Mouse (Mus musculus): ENCODE measurements around the gene 4930562C15Rik. TPM values are rescaled to one million over a fixed set of nuclear protein-coding genes. Genes with fewer than 3 reads are reported as not detected.

Gene 4930562C15Rik
- not detected for polyA plus RNA-seq (2014; fragmentation: Illumina TruSeq; extraction: RNeasy Lipid Tissue Mini Kit (QIAGEN cat#74804); ENCODE audit: low read depth, low replicate concordance)

DNA sequence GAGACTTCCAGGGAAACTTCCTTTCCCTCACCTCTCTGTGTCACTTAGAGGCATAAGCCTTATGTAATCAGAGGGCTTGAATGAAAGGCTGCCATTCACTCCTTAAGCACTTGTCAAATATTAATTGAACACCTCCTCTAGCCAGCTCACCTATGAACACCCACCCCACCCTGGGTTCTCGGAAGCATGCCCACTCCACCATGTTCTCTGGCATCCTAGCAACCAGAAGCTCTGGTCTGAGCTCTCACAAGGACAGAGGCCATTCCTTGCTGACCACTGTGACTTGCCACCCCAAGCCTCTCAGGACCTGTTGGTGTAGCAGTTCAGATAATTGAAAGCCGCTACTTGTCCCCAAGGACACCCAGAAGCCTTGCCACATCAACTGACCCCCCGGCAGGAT lies at the start of gene 4930562C15Rik:
Gene 4930562C15Rik (plus strand): TSS at position 226 of the 400 bp plus-strand sequence.

DNA sequence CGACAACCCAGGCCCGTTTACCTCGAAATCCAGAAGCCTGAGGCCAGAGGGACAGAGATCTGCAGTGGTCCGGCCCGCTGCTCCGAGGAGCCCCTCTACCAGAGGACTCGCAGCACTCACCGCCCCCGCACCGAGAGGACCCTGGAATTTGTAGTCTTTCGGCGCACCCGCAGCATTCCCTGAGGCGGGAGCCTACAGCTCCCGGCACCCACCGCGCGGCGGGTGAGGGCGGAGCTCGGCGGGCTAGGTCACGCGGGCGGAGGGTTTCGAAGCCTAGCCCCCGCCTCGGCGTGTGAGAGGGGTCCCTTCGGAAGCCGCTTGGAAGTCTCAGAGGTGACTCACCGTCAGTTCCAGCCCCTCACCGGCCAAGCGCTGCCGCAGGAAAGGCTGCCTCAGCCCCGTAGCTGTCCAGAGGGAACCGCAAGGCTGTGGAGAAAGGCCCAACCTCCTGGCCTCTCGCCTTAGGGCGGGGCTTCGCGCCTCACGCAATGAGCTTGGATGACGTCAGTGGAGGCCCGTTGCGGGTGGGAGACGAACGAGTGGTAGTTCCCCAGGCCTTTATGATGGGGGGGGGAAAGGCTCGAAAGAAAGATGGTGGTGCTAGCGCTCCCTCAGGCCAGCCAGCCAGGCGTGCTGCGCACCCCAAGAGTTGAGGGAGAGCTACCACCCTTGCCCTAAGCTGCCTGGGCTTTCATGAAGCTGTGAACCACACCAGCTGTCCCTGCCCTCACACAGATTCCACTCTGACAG lies 45.2 kb upstream of the 4930562C15Rik start, which contains the start of gene Cdip1:
Gene Cdip1 (minus strand): TSS at position 483 of the 750 bp plus-strand sequence.

DNA sequence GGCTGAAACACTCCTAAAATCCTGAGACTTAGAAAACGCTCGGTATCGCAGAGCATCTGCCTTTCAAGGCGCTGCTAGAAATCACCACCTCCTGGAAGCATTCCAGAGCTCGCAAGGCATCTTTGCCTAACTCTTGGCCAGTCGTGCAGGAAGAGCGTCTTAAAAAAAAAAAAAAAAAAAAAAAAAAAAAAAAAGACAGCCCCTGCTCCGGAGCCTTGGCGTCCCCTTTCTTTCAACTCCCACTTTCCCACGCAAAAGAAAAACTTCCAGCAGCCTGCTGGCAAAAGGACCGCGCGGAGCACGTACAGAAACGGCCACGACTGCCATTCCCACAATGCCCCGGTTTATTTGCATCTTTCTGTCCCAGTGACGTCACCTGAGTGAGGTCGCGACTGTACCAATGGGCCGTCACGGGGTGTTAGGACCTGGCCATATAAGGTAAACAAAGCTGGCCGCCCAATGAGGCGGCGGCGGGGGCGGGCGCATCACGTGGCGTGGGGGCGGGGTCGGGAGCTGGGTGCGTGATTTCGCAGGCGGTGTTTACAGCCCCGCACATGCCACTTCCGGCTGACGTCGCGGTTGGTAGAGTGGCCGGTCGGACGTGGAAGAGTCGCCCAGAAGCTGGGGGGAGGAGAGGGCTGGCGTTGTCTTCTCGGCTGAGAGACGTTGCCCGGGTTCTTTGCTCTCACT lies 45.1 kb downstream of the 4930562C15Rik start, which contains the start of gene Ubald1:
Gene Ubald1 (minus strand): TSS at position 180 of the 690 bp plus-strand sequence.

DNA sequence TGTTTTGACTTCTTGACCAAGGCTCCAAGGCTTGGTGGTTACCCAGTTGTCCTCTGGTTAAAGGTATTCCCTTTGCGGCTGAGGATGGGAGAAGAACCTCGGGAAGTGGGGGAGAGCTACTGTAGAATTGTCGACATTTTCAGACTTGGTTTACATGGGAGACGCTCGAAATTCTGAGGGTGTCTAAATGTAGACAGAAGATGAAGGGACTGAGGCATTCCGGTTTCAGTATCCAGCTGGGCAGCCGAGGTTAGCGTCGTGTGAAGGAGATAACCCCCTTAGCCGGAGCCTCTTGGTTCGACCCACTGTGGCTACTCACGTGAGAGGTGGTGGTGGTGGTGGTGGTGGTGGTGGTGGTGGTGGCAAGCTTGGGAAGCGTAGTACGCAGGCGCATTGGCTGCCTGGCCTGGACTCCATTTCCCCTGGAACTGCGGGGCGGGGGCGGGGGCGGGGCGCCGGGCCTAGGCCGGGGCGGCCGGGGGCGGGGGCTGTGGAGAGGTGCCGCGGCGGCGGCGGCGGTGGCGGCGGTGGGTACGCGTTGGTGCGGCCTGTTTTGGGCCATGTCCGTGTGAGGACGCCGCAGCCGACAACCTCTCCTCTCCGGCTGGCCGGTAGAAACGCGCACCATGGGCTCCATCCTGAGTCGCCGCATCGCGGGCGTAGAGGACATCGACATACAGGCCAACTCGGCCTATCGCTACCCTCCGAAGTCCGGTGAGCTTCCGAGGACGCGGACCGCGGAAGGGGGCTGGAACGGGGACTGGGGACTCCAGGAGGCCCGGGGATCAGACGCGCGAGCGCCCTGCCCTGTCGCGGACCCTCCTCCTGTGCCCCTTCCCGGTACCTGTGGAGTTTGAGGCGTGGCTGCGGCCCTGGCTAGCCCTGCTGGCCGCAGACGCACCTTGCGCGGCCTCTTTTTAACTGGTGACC lies 50.8 kb downstream of the 4930562C15Rik start, which contains the start of gene Mgrn1:
Gene Mgrn1 (plus strand): TSS at position 490 of the 930 bp plus-strand sequence.

Other genes starting within 250 kb of the 4930562C15Rik start
- 0.13 TPM for gene Glis2, start 240.7 kb upstream of the 4930562C15Rik start, polyA plus RNA-seq (2014; fragmentation: Illumina TruSeq; extraction: RNeasy Lipid Tissue Mini Kit (QIAGEN cat#74804); ENCODE audit: low read depth, low replicate concordance)
- 13.7 TPM for gene Pam16, start 210.4 kb upstream of the 4930562C15Rik start, polyA plus RNA-seq (2014; fragmentation: Illumina TruSeq; extraction: RNeasy Lipid Tissue Mini Kit (QIAGEN cat#74804); ENCODE audit: low read depth, low replicate concordance)
- 0.56 TPM for gene Vasn, start 195.5 kb upstream of the 4930562C15Rik start, polyA plus RNA-seq (2014; fragmentation: Illumina TruSeq; extraction: RNeasy Lipid Tissue Mini Kit (QIAGEN cat#74804); ENCODE audit: low read depth, low replicate concordance)
- 45.1 TPM for gene Dnaja3, start 195.4 kb upstream of the 4930562C15Rik start, polyA plus RNA-seq (2014; fragmentation: Illumina TruSeq; extraction: RNeasy Lipid Tissue Mini Kit (QIAGEN cat#74804); ENCODE audit: low read depth, low replicate concordance)
- gene Coro7, start 155.6 kb upstream of the 4930562C15Rik start, polyA plus RNA-seq (2014; fragmentation: Illumina TruSeq; extraction: RNeasy Lipid Tissue Mini Kit (QIAGEN cat#74804); ENCODE audit: low read depth, low replicate concordance), result 1.8 TPM
- gene Nmral1, start 116.1 kb upstream of the 4930562C15Rik start, polyA plus RNA-seq (2014; fragmentation: Illumina TruSeq; extraction: RNeasy Lipid Tissue Mini Kit (QIAGEN cat#74804); ENCODE audit: low read depth, low replicate concordance), result 1.2 TPM
- gene Hmox2, start 109.1 kb upstream of the 4930562C15Rik start, polyA plus RNA-seq (2014; fragmentation: Illumina TruSeq; extraction: RNeasy Lipid Tissue Mini Kit (QIAGEN cat#74804); ENCODE audit: low read depth, low replicate concordance), result 49.5 TPM
- gene Cdip1, start 45.1 kb upstream of the 4930562C15Rik start, polyA plus RNA-seq (2014; fragmentation: Illumina TruSeq; extraction: RNeasy Lipid Tissue Mini Kit (QIAGEN cat#74804); ENCODE audit: low read depth, low replicate concordance), result 35.6 TPM
- 1.2 TPM for gene Ubald1, start 44.9 kb downstream of the 4930562C15Rik start, polyA plus RNA-seq (2014; fragmentation: Illumina TruSeq; extraction: RNeasy Lipid Tissue Mini Kit (QIAGEN cat#74804); ENCODE audit: low read depth, low replicate concordance)
- 6.2 TPM for gene Mgrn1, start 50.8 kb downstream of the 4930562C15Rik start, polyA plus RNA-seq (2014; fragmentation: Illumina TruSeq; extraction: RNeasy Lipid Tissue Mini Kit (QIAGEN cat#74804); ENCODE audit: low read depth, low replicate concordance)
- gene Nudt16l1, start 103.3 kb downstream of the 4930562C15Rik start, polyA plus RNA-seq (2014; fragmentation: Illumina TruSeq; extraction: RNeasy Lipid Tissue Mini Kit (QIAGEN cat#74804); ENCODE audit: low read depth, low replicate concordance), result 4.2 TPM
- gene Anks3, start 128.8 kb downstream of the 4930562C15Rik start, polyA plus RNA-seq (2014; fragmentation: Illumina TruSeq; extraction: RNeasy Lipid Tissue Mini Kit (QIAGEN cat#74804); ENCODE audit: low read depth, low replicate concordance), result 3.4 TPM
- not detected for gene Sept12, start 162.4 kb downstream of the 4930562C15Rik start, polyA plus RNA-seq (2014; fragmentation: Illumina TruSeq; extraction: RNeasy Lipid Tissue Mini Kit (QIAGEN cat#74804); ENCODE audit: low read depth, low replicate concordance)
- gene Smim22, start 171.9 kb downstream of the 4930562C15Rik start, polyA plus RNA-seq (2014; fragmentation: Illumina TruSeq; extraction: RNeasy Lipid Tissue Mini Kit (QIAGEN cat#74804); ENCODE audit: low read depth, low replicate concordance), result not detected
- 1.7 TPM for gene Rogdi, start 178.1 kb downstream of the 4930562C15Rik start, polyA plus RNA-seq (2014; fragmentation: Illumina TruSeq; extraction: RNeasy Lipid Tissue Mini Kit (QIAGEN cat#74804); ENCODE audit: low read depth, low replicate concordance)
- 48.3 TPM for gene Glyr1, start 214.4 kb downstream of the 4930562C15Rik start, polyA plus RNA-seq (2014; fragmentation: Illumina TruSeq; extraction: RNeasy Lipid Tissue Mini Kit (QIAGEN cat#74804); ENCODE audit: low read depth, low replicate concordance)
- gene Ubn1, start 214.6 kb downstream of the 4930562C15Rik start, polyA plus RNA-seq (2014; fragmentation: Illumina TruSeq; extraction: RNeasy Lipid Tissue Mini Kit (QIAGEN cat#74804); ENCODE audit: low read depth, low replicate concordance), result 7.8 TPM